Mouse (Mus musculus) intestine, embryonic 14.5 days (tissue): ENCODE measurements around the gene Pigc. TPM values are rescaled to one million over a fixed set of nuclear protein-coding genes. Genes with fewer than 3 reads are reported as not detected.

Source experiments
- ATAC-seq: fragments of 200-750 bp; cut with Nextera tagmentation; replicated peaks from 2 replicates; pipeline ENCODE4 v1.8.0; 2017; ENCODE audit warnings: low read depth, moderate number of reproducible peaks, moderate TSS enrichment, moderate library complexity; ENCODE audit not compliant: low FRiP score, low TSS enrichment
- DNase-seq: peaks from one replicate; pipeline ENCODE4 v3.0.0-alpha.2; 2018; ENCODE audit warnings: low spot score
- H3K27ac ChIP-seq: fragments of 300-500 bp; sonication (generic); 2 replicates; pipeline ENCODE4 v1.5.1; 2014; ENCODE audit warnings: low read depth, mild to moderate bottlenecking, control low read depth
- H3K27me3 ChIP-seq: fragments of 300-500 bp; sonication (generic); replicated peaks from 2 replicates; pipeline ENCODE4 v1.6.1; 2014; ENCODE audit warnings: low read length, control low read depth; ENCODE audit not compliant: control insufficient read depth, insufficient read depth
- H3K36me3 ChIP-seq: fragments of 300-500 bp; sonication (generic); 2 replicates; pipeline ENCODE4 v1.6.1; 2014; ENCODE audit warnings: low read length, control low read depth; ENCODE audit not compliant: control insufficient read depth, insufficient read depth
- H3K4me1 ChIP-seq: fragments of 300-500 bp; sonication (generic); replicated peaks from 2 replicates; pipeline ENCODE4 v1.6.1; 2014; ENCODE audit warnings: low read length, control low read depth, mixed read lengths; ENCODE audit not compliant: control insufficient read depth, insufficient read depth
- H3K4me2 ChIP-seq: fragments of 300-500 bp; sonication (generic); 2 replicates; pipeline ENCODE4 v1.6.1; 2014; ENCODE audit warnings: low read length
- H3K4me3 ChIP-seq: fragments of 300-500 bp; sonication (generic); 2 replicates; pipeline ENCODE4 v1.5.1; 2014; ENCODE audit warnings: low read depth, low read length, control low read depth, mixed read lengths
- H3K9ac ChIP-seq: fragments of 300-500 bp; sonication (generic); 2 replicates; pipeline ENCODE4 v1.6.1; 2014; ENCODE audit warnings: mild to moderate bottlenecking, low read length
- H3K9me3 ChIP-seq: fragments of 300-500 bp; sonication (generic); 2 replicates; pipeline ENCODE4 v1.6.1; 2016; ENCODE audit warnings: low read length, control low read depth; ENCODE audit not compliant: control insufficient read depth
- WGBS: fragments of 180-500 bp; shearing (Covaris S2); extraction: QIAGEN DNeasy Blood & Tissue Kit; methylation state at CpG from one replicate; pipeline ENCODE4 v1.1.7; 2014; 5-methylcytosine and 5-hydroxymethylcytosine counted together
- polyA plus RNA-seq: library from polyadenylated mRNA; unstranded; fragments of >200 nt; fragmentation: Nextera tagmentation; extraction: Ambion mirVana; gene quantifications from 2 replicates; pipeline ENCODE4 v1.2.1, GENCODE M21; 2014

Gene Pigc
- polyA plus RNA-seq, 1 experiment from 2014 or later: 40.3 TPM

GRCm38 (mm10) chr1:161980626-161981298 lies 11.8 kb downstream of the Pigc start:
- no peak for DNase-seq
- no peak for ATAC-seq
- no peak overlapping the region for H3K4me3 ChIP-seq
- no peak overlapping the region for H3K4me2 ChIP-seq
- no peaks in the 10 kb centered on the region for H3K27me3 ChIP-seq
- H3K4me1 ChIP-seq: peaks cover 10% of the 10 kb centered on the region
- WGBS: 77% methylated on average over 9 of the region's 9 CpGs
- H3K27ac ChIP-seq: no peak overlapping the region
- no peaks in the 10 kb centered on the region for H3K9me3 ChIP-seq
- no peaks in the 10 kb centered on the region for H3K36me3 ChIP-seq
- H3K9ac ChIP-seq: no peak overlapping the region

- H3K9me3 ChIP-seq: no peaks in the 10 kb centered on the region
- peaks cover 10% of the 10 kb centered on the region for H3K4me1 ChIP-seq
- H3K36me3 ChIP-seq: no peaks in the 10 kb centered on the region
- H3K4me2 ChIP-seq: no peak overlapping the region
- no peak for DNase-seq
- 0 out of 2 replicates have a peak, but pooled peaks have one; percentile 23 for ATAC-seq
- no peak overlapping the region for H3K9ac ChIP-seq
- WGBS: 51% methylated on average over 6 of the region's 6 CpGs
- H3K27ac ChIP-seq: no peak overlapping the region
- no peak overlapping the region for H3K4me3 ChIP-seq
- no peaks in the 10 kb centered on the region for H3K27me3 ChIP-seq
These were observed 14.5 kb downstream of the Pigc start for GRCm38 (mm10) chr1:161983451-161983850.

DNA sequence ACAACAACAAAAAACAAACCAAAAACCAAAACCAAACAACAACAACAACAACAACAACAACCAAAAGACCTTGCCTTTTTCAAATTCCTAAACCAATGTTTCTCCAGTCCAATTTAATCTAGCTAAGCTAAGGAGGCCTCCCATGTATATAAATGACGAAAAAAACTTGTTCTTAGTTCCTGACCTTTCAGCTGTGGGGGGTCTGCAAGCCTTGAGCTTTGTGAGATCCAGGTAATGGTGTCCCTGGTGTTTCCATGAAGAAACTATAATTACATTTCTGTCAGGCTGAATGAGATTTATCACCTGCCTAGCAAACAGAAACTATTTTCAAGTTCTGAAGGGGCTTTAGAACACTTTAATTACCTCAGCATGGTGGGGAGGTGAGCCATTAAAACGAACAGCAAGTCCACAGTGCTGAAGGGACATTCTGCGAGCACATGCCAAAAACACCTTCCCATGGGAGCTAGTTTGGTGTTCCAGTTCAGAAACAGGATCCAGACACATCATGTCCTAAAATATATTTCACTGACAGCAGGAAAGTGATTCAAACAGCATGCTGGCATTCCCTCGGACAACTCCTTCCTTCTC lies 15.1 kb downstream of the Pigc start:
- Histone ChIP-seq H3K9ac (no peak overlapping the region), H3K4me1 (peaks cover 10% of the 10 kb centered on the region), H3K36me3 (no peaks in the 10 kb centered on the region), H3K4me3 (no peak overlapping the region), H3K4me2 (no peak overlapping the region), H3K9me3 (no peaks in the 10 kb centered on the region), H3K27me3 (no peaks in the 10 kb centered on the region), H3K27ac (no peak overlapping the region)
- ATAC-seq (no peak), DNase-seq (no peak)
- 25% methylated on average over 4 of the region's 4 CpGs for WGBS

- Histone ChIP-seq H3K9me3 (no peaks in the 10 kb centered on the region), H3K4me1 (no peaks in the 10 kb centered on the region), H3K27me3 (no peaks in the 10 kb centered on the region), H3K4me3 (no peak overlapping the region), H3K4me2 (no peak overlapping the region), H3K36me3 (no peaks in the 10 kb centered on the region), H3K9ac (no peak overlapping the region), H3K27ac (no peak overlapping the region)
- ATAC-seq (no peak), DNase-seq (no peak)
- 49% methylated on average over 10 of the region's 10 CpGs for WGBS
These were observed 21.9 kb downstream of the Pigc start for GRCm38 (mm10) chr1:161990684-161991578.

DNA sequence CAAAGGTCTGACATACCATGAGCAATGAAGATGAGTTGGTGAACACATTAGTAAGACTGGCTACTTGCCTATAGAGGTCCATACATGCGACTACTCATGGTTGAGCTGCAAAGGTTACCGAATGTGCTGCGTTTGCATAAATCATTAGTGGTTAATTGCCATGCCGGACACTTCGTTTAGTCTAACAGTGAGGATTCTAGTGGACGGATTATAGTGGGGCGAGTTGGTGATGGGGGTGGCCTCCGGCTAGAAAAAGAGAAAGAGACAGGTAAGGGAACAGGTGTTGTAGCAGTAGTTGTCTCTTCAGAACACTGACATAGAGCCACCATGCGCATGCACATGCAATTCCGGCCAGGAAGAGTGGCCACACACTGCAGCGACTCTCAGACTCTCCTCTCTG lies 22.9 kb downstream of the Pigc start:
- H3K9me3 ChIP-seq: no peaks in the 10 kb centered on the region
- H3K9ac ChIP-seq: no peak overlapping the region
- H3K4me2 ChIP-seq: no peak overlapping the region
- H3K4me3 ChIP-seq: no peak overlapping the region
- H3K27ac ChIP-seq: no peak overlapping the region
- no peak for ATAC-seq
- 93% methylated on average over 11 of the region's 11 CpGs for WGBS
- no peaks in the 10 kb centered on the region for H3K36me3 ChIP-seq
- DNase-seq: no peak
- no peaks in the 10 kb centered on the region for H3K4me1 ChIP-seq
- no peaks in the 10 kb centered on the region for H3K27me3 ChIP-seq

DNA sequence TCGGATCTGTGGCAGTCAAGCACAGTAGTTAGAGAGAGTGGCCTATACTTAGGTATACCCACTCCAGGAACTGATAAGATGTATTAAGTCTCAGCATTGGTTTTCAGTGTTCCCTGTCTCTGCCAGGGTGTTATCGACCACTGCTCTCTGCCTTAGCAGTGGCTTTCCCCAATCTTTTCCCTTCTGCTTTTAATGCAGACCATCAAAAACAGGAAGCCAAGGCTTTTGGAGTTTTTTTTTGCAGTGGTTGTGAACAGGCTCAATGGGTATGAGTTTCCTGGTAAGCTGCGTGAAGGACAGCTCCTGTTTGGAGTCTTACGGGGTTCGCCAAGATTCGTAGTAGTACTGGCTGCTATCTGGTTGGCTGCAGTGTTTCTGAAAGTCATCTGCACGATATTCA lies 23.4 kb downstream of the Pigc start:
- ATAC-seq: no peak

GRCm38 (mm10) chr1:161998781-161999180 lies 29.8 kb downstream of the Pigc start:
- H3K27me3 ChIP-seq: no peaks in the 10 kb centered on the region
- WGBS: 38% methylated on average over 4 of the region's 4 CpGs
- no peak for ATAC-seq

More for the DNA sequence above, 23.4 kb downstream of the Pigc start:
- Histone ChIP-seq H3K9ac (no peak overlapping the region), H3K4me2 (no peak overlapping the region), H3K4me3 (no peak overlapping the region), H3K4me1 (no peaks in the 10 kb centered on the region), H3K27ac (no peak overlapping the region), H3K9me3 (no peaks in the 10 kb centered on the region), H3K36me3 (no peaks in the 10 kb centered on the region), H3K27me3 (no peaks in the 10 kb centered on the region)
- WGBS: 86% methylated on average over 7 of the region's 7 CpGs
- DNase-seq: no peak

DNA sequence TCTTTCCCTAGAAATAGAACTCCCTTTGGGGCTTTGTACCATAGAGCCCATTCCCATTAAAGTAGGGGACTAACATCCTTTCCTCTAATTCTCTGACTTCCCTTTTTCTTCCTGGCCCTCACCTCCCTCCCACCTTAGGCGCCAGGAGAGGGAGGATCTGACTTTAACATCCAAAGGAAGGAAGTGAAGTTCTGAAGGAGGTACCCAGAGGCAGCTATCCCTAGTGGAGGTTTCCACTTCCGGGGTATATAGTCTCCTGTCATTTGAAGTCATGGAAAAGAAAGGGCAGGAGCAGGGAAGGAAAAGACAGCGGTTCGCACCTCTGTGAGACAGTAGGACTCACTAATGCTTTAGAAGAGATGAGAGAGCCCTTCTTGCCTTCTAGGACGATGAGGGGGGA lies 30.4 kb downstream of the Pigc start:
- Histone ChIP-seq H3K9me3 (no peaks in the 10 kb centered on the region), H3K4me1 (peaks cover 17% of the 10 kb centered on the region), H3K27ac (peak overlapping the region; percentile 79), H3K27me3 (no peaks in the 10 kb centered on the region), H3K36me3 (no peaks in the 10 kb centered on the region), H3K4me2 (no peak overlapping the region), H3K4me3 (no peak overlapping the region), H3K9ac (no peak overlapping the region)
- ATAC-seq (no peak), DNase-seq (no peak)
- 48% methylated on average over 5 of the region's 5 CpGs for WGBS

More at GRCm38 (mm10) chr1:161998781-161999180, 29.8 kb downstream of the Pigc start:
- Histone ChIP-seq H3K4me2 (no peak overlapping the region), H3K4me3 (no peak overlapping the region), H3K36me3 (no peaks in the 10 kb centered on the region), H3K9me3 (no peaks in the 10 kb centered on the region), H3K27ac (no peak overlapping the region), H3K4me1 (peaks cover 13% of the 10 kb centered on the region), H3K9ac (no peak overlapping the region)
- DNase-seq: no peak
